Mouse (Mus musculus): ENCODE results near the gene Olfr346. TPM values are rescaled to one million over a fixed set of nuclear protein-coding genes. Genes with fewer than 3 reads are reported as not detected.

Gene Olfr346
- not detected in 2 replicates for polyA plus RNA-seq (2016; fragmentation: Nextera tagmentation; extraction: Ambion mirVana)

GRCm38 (mm10) chr2:36685488-36685887, at the start of gene Olfr346:
TSS of gene Olfr346 (plus strand) at chr2:36685788.
- no peak for ATAC-seq (ENCODE audit: insufficient number of reproducible peaks, insufficient read depth, low FRiP score, low TSS enrichment)
- Histone ChIP-seq H3K27me3 (no peaks in the 10 kb centered on the region), H3K4me2 (replicated peaks) (no peak within 1 kb of the TSS), H3K9me3 (0 out of 2 replicates have a peak, but pooled peaks cover 6% of the 10 kb centered on the region), H3K9ac (no peak within 1 kb of the TSS), H3K27ac (no peak within 1 kb of the TSS), H3K4me1 (no peaks in the 10 kb centered on the region), H3K4me3 (no peak within 1 kb of the TSS), H3K36me3 (no peaks in the 10 kb centered on the region)
- WGBS, result 100% methylated on average over 1 of the region's 1 CpGs

- H3K27ac ChIP-seq, result no peak within 1 kb of the TSS
- no peak for ATAC-seq (ENCODE audit: insufficient number of reproducible peaks, insufficient read depth, low FRiP score, low TSS enrichment)
- H3K4me3 ChIP-seq, result no peak within 1 kb of the TSS
- H3K36me3 ChIP-seq, result no peaks in the 10 kb centered on the region
- H3K9ac ChIP-seq, result no peak within 1 kb of the TSS
- H3K9me3 ChIP-seq, result 0 out of 2 replicates have a peak, but pooled peaks cover 2% of the 10 kb centered on the region
- no peaks in the 10 kb centered on the region for H3K27me3 ChIP-seq
- WGBS, result 78% methylated on average over 1 of the region's 1 CpGs
- H3K4me2 ChIP-seq (replicated peaks), result no peak within 1 kb of the TSS
- H3K4me1 ChIP-seq, result no peaks in the 10 kb centered on the region
Observed at GRCm38 (mm10) chr2:36639741-36640140, 45.8 kb upstream of the Olfr346 start, which contains the start of gene Olfr345. TSS of gene Olfr345 (plus strand) at chr2:36640041.

GRCm38 (mm10) chr2:36731602-36732001, 46.0 kb downstream of the Olfr346 start, which contains the start of gene Olfr347:
TSS of gene Olfr347 (plus strand) at chr2:36731902.
- peaks cover 17% of the 10 kb centered on the region for H3K9me3 ChIP-seq
- no peaks in the 10 kb centered on the region for H3K4me1 ChIP-seq
- H3K4me2 ChIP-seq (replicated peaks), result no peak within 1 kb of the TSS
- H3K4me3 ChIP-seq, result no peak within 1 kb of the TSS
- no peak for ATAC-seq (ENCODE audit: insufficient number of reproducible peaks, insufficient read depth, low FRiP score, low TSS enrichment)
- no peak within 1 kb of the TSS for H3K9ac ChIP-seq
- H3K36me3 ChIP-seq, result no peaks in the 10 kb centered on the region
- no peak within 1 kb of the TSS for H3K27ac ChIP-seq
- no peaks in the 10 kb centered on the region for H3K27me3 ChIP-seq

- Histone ChIP-seq H3K27me3 (no peaks in the 10 kb centered on the region), H3K36me3 (no peaks in the 10 kb centered on the region), H3K4me2 (replicated peaks) (no peak overlapping the region), H3K9ac (no peak overlapping the region), H3K27ac (no peak overlapping the region), H3K4me1 (no peaks in the 10 kb centered on the region), H3K4me3 (no peak overlapping the region), H3K9me3 (no peaks in the 10 kb centered on the region)
- 58% methylated on average over 3 of the region's 3 CpGs for WGBS
- no peak for ATAC-seq (ENCODE audit: insufficient number of reproducible peaks, insufficient read depth, low FRiP score, low TSS enrichment)
Observed at GRCm38 (mm10) chr2:36736226-36736625, 50.6 kb downstream of the Olfr346 start.

Other genes with a start within 250 kb of the Olfr346 start
- not detected in 2 replicates for gene Olfr340, start 233.2 kb upstream of the Olfr346 start, polyA plus RNA-seq (2016; fragmentation: Nextera tagmentation; extraction: Ambion mirVana)
- not detected in 2 replicates for gene Olfr341, start 203.3 kb upstream of the Olfr346 start, polyA plus RNA-seq (2016; fragmentation: Nextera tagmentation; extraction: Ambion mirVana)
- gene Olfr342, start 160.8 kb upstream of the Olfr346 start, polyA plus RNA-seq (2016; fragmentation: Nextera tagmentation; extraction: Ambion mirVana), result not detected in 2 replicates
- not detected in 2 replicates for gene Olfr344, start 119.1 kb upstream of the Olfr346 start, polyA plus RNA-seq (2016; fragmentation: Nextera tagmentation; extraction: Ambion mirVana)
- not detected in 2 replicates for gene Olfr345, start 45.7 kb upstream of the Olfr346 start, polyA plus RNA-seq (2016; fragmentation: Nextera tagmentation; extraction: Ambion mirVana)
- gene Olfr347, start 46.1 kb downstream of the Olfr346 start, polyA plus RNA-seq (2016; fragmentation: Nextera tagmentation; extraction: Ambion mirVana), result not detected in 2 replicates
- not detected in 2 replicates for gene Olfr348, start 98.5 kb downstream of the Olfr346 start, polyA plus RNA-seq (2016; fragmentation: Nextera tagmentation; extraction: Ambion mirVana)
- gene Olfr50, start 104.8 kb downstream of the Olfr346 start, polyA plus RNA-seq (2016; fragmentation: Nextera tagmentation; extraction: Ambion mirVana), result not detected in 2 replicates
- gene Olfr3, start 131.2 kb downstream of the Olfr346 start, polyA plus RNA-seq (2016; fragmentation: Nextera tagmentation; extraction: Ambion mirVana), result not detected in 2 replicates
- gene Olfr350, start 160.5 kb downstream of the Olfr346 start, polyA plus RNA-seq (2016; fragmentation: Nextera tagmentation; extraction: Ambion mirVana), result not detected in 2 replicates
- not detected in 2 replicates for gene Olfr351, start 176.9 kb downstream of the Olfr346 start, polyA plus RNA-seq (2016; fragmentation: Nextera tagmentation; extraction: Ambion mirVana)
- not detected in 2 replicates for gene Olfr352, start 182.7 kb downstream of the Olfr346 start, polyA plus RNA-seq (2016; fragmentation: Nextera tagmentation; extraction: Ambion mirVana)
- not detected in 2 replicates for gene Olfr353, start 207.1 kb downstream of the Olfr346 start, polyA plus RNA-seq (2016; fragmentation: Nextera tagmentation; extraction: Ambion mirVana)
- gene Olfr354, start 219.9 kb downstream of the Olfr346 start, polyA plus RNA-seq (2016; fragmentation: Nextera tagmentation; extraction: Ambion mirVana), result not detected in 2 replicates
- gene Olfr355, start 243.1 kb downstream of the Olfr346 start, polyA plus RNA-seq (2016; fragmentation: Nextera tagmentation; extraction: Ambion mirVana), result not detected in 2 replicates

Measured in embryonic facial prominence, embryonic 12.5 days (tissue).